Mouse (Mus musculus): ENCODE measurements around the gene Pik3r3. TPM values are rescaled to one million over a fixed set of nuclear protein-coding genes. Genes with fewer than 3 reads are reported as not detected.

Pik3r3 gene
- 2.7 and 7.4 TPM in 2 replicates for polyA plus RNA-seq (2012; rRNA removed)

- WGBS: under 1% methylated on average over 53 of the region's 53 CpGs
- DNase-seq (ENCODE audit: low read depth, low spot score): peak; percentile 88
These were observed at the start of gene Pik3r3 for GRCm38 (mm10) chr4:116221140-116221851. Pik3r3 (plus strand) TSS chr4:116221618.

- WGBS: 83% methylated on average over 6 of the region's 6 CpGs
- DNase-seq (ENCODE audit: low read depth, low spot score): no peak
These were observed 48.3 kb upstream of the Pik3r3 start, which contains the start of the genes 1700042G07Rik and Gm49337 for GRCm38 (mm10) chr4:116173072-116173471. 1700042G07Rik (plus strand) TSS chr4:116173372. Gm49337 (plus strand) TSS chr4:116173384.

- no peak for DNase-seq (ENCODE audit: low read depth, low spot score)
- WGBS: 95% methylated on average over 4 of the region's 4 CpGs
These were observed 47.7 kb upstream of the Pik3r3 start for GRCm38 (mm10) chr4:116173752-116174151.

GRCm38 (mm10) chr4:116174466-116175116 lies 46.8 kb upstream of the Pik3r3 start:
- DNase-seq (ENCODE audit: low read depth, low spot score): no peak

GRCm38 (mm10) chr4:116175136-116175535 lies 46.3 kb upstream of the Pik3r3 start:
- no peak for DNase-seq (ENCODE audit: low read depth, low spot score)

More at GRCm38 (mm10) chr4:116174466-116175116, 46.8 kb upstream of the Pik3r3 start:
- WGBS: 19% methylated on average over 6 of the region's 6 CpGs

- 32% methylated on average over 7 of the region's 7 CpGs for WGBS
These were observed 45.5 kb upstream of the Pik3r3 start for GRCm38 (mm10) chr4:116175711-116176542.

GRCm38 (mm10) chr4:116176543-116176988 lies 44.9 kb upstream of the Pik3r3 start:
- DNase-seq (ENCODE audit: low read depth, low spot score): no peak
- 12% methylated on average over 10 of the region's 10 CpGs for WGBS

More at GRCm38 (mm10) chr4:116175711-116176542, 45.5 kb upstream of the Pik3r3 start:
- DNase-seq (ENCODE audit: low read depth, low spot score): no peak

GRCm38 (mm10) chr4:116177140-116177539 lies 44.3 kb upstream of the Pik3r3 start:
- no peak for DNase-seq (ENCODE audit: low read depth, low spot score)
- 17% methylated on average over 5 of the region's 5 CpGs for WGBS

GRCm38 (mm10) chr4:116182079-116182478 lies 39.3 kb upstream of the Pik3r3 start:
- 81% methylated on average over 3 of the region's 3 CpGs for WGBS
- DNase-seq (ENCODE audit: low read depth, low spot score): no peak

GRCm38 (mm10) chr4:116182745-116183144 lies 38.7 kb upstream of the Pik3r3 start:
- 70% methylated on average over 12 of the region's 12 CpGs for WGBS
- DNase-seq (ENCODE audit: low read depth, low spot score): no peak

GRCm38 (mm10) chr4:116185083-116185482 lies 36.3 kb upstream of the Pik3r3 start:
- 53% methylated on average over 4 of the region's 4 CpGs for WGBS
- DNase-seq (ENCODE audit: low read depth, low spot score): no peak

- 35% methylated on average over 4 of the region's 4 CpGs for WGBS
- DNase-seq (ENCODE audit: low read depth, low spot score): no peak
These were observed 29.1 kb upstream of the Pik3r3 start for GRCm38 (mm10) chr4:116192286-116192835.

- 71% methylated on average over 9 of the region's 9 CpGs for WGBS
- no peak for DNase-seq (ENCODE audit: low read depth, low spot score)
These were observed 27.6 kb upstream of the Pik3r3 start for GRCm38 (mm10) chr4:116193583-116194383.

- WGBS: 82% methylated on average over 2 of the region's 2 CpGs
- DNase-seq (ENCODE audit: low read depth, low spot score): no peak
These were observed 23.0 kb upstream of the Pik3r3 start for GRCm38 (mm10) chr4:116198422-116198821.

- WGBS: 70% methylated on average over 3 of the region's 3 CpGs
- DNase-seq (ENCODE audit: low read depth, low spot score): no peak
These were observed 17.0 kb upstream of the Pik3r3 start for GRCm38 (mm10) chr4:116204422-116204821.

GRCm38 (mm10) chr4:116206531-116206930 lies 14.9 kb upstream of the Pik3r3 start:
- WGBS: 24% methylated on average over 4 of the region's 4 CpGs
- no peak for DNase-seq (ENCODE audit: low read depth, low spot score)

- 73% methylated on average over 1 of the region's 1 CpGs for WGBS
- no peak for DNase-seq (ENCODE audit: low read depth, low spot score)
These were observed 12.5 kb upstream of the Pik3r3 start for GRCm38 (mm10) chr4:116208891-116209290.

GRCm38 (mm10) chr4:116215895-116216605 lies 5.4 kb upstream of the Pik3r3 start:
- WGBS: 96% methylated on average over 2 of the region's 2 CpGs
- no peak for DNase-seq (ENCODE audit: low read depth, low spot score)

All from large intestine, adult 2 months (tissue).